Mouse (Mus musculus) pancreas, adult 10 weeks (tissue): ENCODE results near the gene Bola2. TPM values are rescaled to one million over a fixed set of nuclear protein-coding genes. Genes with fewer than 3 reads are reported as not detected.

Experiments used
- polyA plus RNA-seq: library from polyadenylated mRNA; stranded (reverse); fragments of 350-450 nt; fragmentation: Illumina TruSeq; extraction: RNeasy Lipid Tissue Mini Kit (QIAGEN cat#74804); gene quantifications from one replicate; pipeline ENCODE4 v1.2.3, GENCODE M21; 2015; ENCODE audit warnings: low read depth, low replicate concordance; ENCODE audit not compliant: insufficient read depth

Bola2 gene
- polyA plus RNA-seq, result 43.5 TPM

DNA sequence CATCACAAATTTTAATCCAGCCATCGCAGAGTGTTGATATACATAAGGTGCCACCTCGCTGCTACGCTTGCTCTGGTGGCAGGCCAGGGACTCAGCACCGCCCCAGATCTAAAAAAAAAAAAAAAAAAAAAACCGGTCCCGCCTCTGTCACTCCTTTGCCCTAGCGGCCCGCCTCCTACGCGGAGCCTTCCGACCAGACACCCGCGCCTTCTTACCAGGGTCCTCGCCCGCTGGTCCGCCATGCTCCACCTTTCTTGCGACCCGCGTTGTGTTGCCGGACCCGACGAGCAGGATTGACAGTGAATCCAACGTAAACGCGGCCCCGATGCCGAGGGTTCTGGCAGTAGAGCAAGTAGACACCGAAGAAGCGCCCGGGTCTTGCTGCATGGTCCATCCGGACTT is at the start of gene Bola2:
Gene Bola2 (plus strand): TSS at position 192 of the 402 bp plus-strand sequence.

DNA sequence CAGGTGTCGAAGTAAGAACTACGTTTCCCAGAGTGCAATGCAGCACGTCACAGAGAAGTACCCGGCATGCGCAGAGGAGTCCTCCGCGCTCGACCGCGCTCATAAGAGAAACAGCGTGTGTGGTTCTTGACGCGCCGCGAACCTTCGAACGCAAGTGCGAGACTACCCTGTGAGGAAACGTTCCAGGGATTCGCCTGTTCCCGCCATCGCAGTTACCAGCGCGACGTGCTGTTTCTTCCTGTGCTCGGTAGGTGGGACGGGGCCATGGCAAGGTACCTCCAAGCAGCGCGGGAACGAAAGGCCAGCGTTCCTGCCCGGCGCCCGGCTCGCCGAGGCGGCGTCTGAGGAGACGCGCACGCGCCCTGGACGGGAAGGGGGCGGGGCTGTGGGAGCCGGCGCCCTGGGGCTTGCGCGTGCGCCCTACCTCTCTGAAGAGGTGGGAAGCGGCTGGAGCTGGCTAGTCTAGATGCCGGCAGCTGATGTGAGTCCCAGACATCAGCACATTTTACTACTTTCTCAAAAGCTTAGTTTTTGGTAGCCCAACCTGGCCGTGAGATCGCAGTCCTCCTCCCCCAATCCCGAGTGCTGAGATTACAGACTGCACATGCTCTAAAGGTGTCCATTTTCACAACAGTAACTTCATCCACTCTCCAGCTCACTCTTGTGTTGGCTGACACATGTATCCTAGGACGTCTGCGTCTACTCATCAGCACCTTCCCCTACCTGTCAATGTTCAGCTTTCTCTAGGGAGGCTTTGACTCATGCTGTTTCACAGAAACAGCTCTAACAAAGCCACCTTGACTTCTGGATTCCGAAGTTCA is 45.8 kb upstream of the Bola2 start, which contains the start of gene Sgf29:
Gene Sgf29 (plus strand): TSS at position 79 of the 821 bp plus-strand sequence.

DNA sequence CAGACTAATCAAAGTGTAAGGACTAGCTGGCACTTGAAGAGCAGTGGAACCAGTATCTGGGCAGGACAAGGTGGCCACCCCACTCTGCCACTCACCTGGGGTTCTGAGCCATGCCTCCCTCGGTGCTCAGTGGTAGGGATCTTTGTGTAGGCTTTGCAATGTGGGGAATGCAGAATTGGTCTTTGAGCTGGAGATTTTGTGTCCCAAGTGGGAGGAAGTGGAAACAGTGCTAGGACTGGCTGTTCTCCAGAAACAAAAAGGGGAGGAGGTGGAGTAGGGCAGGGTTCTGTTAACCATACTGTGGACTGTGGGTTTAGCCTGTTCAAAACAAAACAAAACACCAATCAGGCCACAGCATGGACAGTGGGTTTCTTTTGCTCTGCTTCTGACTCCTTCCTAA is 19.0 kb upstream of the Bola2 start, which contains the start of gene Sult1a1:
Gene Sult1a1 (minus strand): TSS at position 226 of the 400 bp plus-strand sequence.

DNA sequence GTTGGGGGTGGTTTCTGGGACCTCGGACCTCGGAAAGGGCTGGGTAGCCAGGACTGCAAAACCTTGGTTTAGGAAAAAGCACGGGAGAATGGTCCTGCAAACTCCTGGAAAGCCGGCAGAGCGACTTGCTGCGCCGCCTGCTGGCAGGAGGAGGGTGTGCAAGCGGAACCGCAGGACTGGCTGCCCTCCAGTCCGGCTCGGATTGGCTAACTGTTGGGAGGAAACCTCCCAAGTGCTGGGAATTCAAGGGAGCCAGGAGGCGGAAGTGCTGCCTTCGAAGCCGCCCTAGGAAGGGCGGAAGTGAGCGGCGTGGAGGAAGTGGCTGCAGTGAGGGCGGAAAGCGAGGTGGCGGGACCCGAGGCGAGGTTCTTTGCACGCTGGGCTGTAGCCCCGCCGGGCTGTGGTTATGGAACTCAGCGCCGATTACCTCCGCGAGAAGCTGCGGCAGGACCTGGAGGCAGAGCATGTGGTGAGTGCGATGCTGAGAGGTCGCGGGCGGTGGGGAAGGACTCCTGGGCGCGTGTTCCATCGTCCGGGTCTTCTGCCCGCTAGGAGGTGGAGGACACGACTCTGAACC is 518 bp downstream of the Bola2 start, which contains the start of gene Slx1b:
Gene Slx1b (minus strand): TSS at position 154 of the 577 bp plus-strand sequence.

DNA sequence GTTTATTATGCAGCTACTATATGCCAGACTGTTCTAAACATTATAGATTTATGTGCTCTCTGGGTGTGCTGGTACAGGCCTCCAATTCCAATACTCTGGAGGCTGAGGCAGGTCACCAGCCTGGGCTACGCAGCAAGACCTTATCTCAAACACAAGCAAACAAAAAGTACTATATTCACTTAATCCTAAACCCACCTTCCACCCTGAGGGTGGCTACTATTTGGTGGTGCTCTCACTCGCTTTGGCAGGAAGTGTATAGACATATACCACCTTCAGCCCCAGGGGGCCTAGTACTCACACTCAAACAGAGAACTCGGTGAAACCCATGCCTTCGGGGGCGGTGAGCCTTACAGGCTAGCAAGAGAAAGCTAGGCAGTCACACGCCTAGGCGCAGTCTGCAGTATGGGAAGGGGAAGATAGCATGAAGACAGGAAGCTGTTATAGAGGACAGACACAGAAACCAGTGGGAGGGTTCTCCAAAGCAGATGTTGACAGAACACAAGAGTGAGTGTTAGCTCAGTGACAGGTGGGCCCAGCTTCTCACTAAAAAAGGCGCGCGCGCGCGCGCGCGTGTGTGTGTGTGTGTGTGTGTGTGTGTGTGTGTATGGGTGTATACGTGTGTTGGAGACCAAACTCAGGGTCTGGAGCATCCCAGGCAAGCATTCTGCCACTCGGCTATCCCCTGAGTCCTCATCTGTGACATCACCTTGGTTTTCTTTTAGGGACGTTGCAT is 12.4 kb downstream of the Bola2 start, which contains the start of gene Coro1a:
Gene Coro1a (minus strand): TSS at position 346 of the 733 bp plus-strand sequence.

Other genes starting within 250 kb of the Bola2 start
- not detected for gene Atp2a1, start 232.3 kb upstream of the Bola2 start, polyA plus RNA-seq
- 13.6 TPM for gene Sh2b1, start 220.0 kb upstream of the Bola2 start, polyA plus RNA-seq
- gene Tufm, start 208.0 kb upstream of the Bola2 start, polyA plus RNA-seq, result 15.1 TPM
- 32.1 TPM for gene Atxn2l, start 192.0 kb upstream of the Bola2 start, polyA plus RNA-seq
- gene Eif3c, start 129.0 kb upstream of the Bola2 start, polyA plus RNA-seq, result 22.8 TPM
- 1.6 TPM for gene Apobr, start 110.5 kb upstream of the Bola2 start, polyA plus RNA-seq
- gene Cln3, start 109.6 kb upstream of the Bola2 start, polyA plus RNA-seq, result 26.6 TPM
- not detected for gene Il27, start 100.5 kb upstream of the Bola2 start, polyA plus RNA-seq
- 3,774 TPM for gene Nupr1, start 64.5 kb upstream of the Bola2 start, polyA plus RNA-seq
- gene Sgf29, start 46.1 kb upstream of the Bola2 start, polyA plus RNA-seq, result 23.8 TPM
- 32.4 TPM for gene Sult1a1, start 19.0 kb upstream of the Bola2 start, polyA plus RNA-seq
- 3.1 TPM for gene Slx1b, start 383 bp downstream of the Bola2 start, polyA plus RNA-seq
- 7.3 TPM for gene Coro1a, start 12.4 kb downstream of the Bola2 start, polyA plus RNA-seq
- gene Mapk3, start 64.2 kb downstream of the Bola2 start, polyA plus RNA-seq, result 50.5 TPM
- 2.5 TPM for gene Gdpd3, start 70.9 kb downstream of the Bola2 start, polyA plus RNA-seq
- 86.3 TPM for gene Ypel3, start 81.6 kb downstream of the Bola2 start, polyA plus RNA-seq
- gene Tbx6, start 86.1 kb downstream of the Bola2 start, polyA plus RNA-seq, result 1.9 TPM
- 30.4 TPM for gene Ppp4c, start 97.1 kb downstream of the Bola2 start, polyA plus RNA-seq
- 3.8 TPM for gene Fam57b, start 102.3 kb downstream of the Bola2 start, polyA plus RNA-seq
- not detected for gene 4930451I11Rik, start 136.2 kb downstream of the Bola2 start, polyA plus RNA-seq
- not detected for gene Doc2a, start 152.0 kb downstream of the Bola2 start, polyA plus RNA-seq
- 4.6 TPM for gene Hirip3, start 166.6 kb downstream of the Bola2 start, polyA plus RNA-seq
- 12.9 TPM for gene Ino80e, start 167.0 kb downstream of the Bola2 start, polyA plus RNA-seq
- 31.1 TPM for gene Taok2, start 189.3 kb downstream of the Bola2 start, polyA plus RNA-seq
- 29.4 TPM for gene Tmem219, start 227.5 kb downstream of the Bola2 start, polyA plus RNA-seq
- gene Kctd13, start 233.5 kb downstream of the Bola2 start, polyA plus RNA-seq, result 3.6 TPM